Mouse (Mus musculus): ENCODE results near the gene Dnm1.

The Dnm1 gene

DNA sequence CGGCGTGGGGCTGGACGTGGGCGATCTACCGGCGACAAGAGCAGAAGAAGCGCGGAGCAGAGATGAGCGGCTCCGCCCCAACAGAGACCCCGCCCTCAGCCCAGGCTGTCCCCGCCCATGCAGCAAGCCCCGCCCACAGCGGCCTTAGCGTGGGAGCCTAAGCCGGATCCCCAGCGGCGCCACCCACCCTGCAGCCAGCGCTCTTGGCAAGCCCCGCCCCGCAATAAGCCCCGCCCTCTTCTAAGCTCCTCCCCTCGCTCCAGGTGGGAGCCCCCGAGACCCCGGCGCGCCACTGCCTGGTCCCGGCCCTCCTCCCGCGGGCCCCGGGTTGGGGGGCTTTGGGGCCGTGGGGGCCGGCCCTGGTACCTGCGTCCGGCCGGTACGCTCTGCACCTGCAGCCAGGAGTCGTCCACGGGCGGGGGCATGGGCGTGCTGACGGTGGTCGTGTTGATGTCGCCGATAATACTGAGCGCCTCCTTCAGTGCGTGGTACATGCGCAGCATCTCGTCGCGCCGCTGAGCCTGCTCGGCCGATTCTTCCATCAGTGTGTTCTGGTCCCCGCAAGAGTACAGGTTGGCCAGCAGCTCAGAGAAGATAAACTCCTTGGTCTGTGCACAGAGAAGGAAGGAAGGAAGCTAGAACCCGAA, 40.7 kb downstream of the Dnm1 start:
- TF ChIP-seq GATA4 (IDR thresholded peaks at IDR 0.05; ENCODE audit: insufficient replicate concordance, low read length): no peak

- TF ChIP-seq GATA4 (IDR thresholded peaks at IDR 0.05; ENCODE audit: insufficient replicate concordance, low read length): no peak
Measured at GRCm38 (mm10) chr2:32311443-32312317, 41.5 kb downstream of the Dnm1 start.

- TF ChIP-seq GATA4 (IDR thresholded peaks at IDR 0.05; ENCODE audit: insufficient replicate concordance, low read length): no peak
Measured at GRCm38 (mm10) chr2:32310096-32310845, 42.9 kb downstream of the Dnm1 start.

DNA sequence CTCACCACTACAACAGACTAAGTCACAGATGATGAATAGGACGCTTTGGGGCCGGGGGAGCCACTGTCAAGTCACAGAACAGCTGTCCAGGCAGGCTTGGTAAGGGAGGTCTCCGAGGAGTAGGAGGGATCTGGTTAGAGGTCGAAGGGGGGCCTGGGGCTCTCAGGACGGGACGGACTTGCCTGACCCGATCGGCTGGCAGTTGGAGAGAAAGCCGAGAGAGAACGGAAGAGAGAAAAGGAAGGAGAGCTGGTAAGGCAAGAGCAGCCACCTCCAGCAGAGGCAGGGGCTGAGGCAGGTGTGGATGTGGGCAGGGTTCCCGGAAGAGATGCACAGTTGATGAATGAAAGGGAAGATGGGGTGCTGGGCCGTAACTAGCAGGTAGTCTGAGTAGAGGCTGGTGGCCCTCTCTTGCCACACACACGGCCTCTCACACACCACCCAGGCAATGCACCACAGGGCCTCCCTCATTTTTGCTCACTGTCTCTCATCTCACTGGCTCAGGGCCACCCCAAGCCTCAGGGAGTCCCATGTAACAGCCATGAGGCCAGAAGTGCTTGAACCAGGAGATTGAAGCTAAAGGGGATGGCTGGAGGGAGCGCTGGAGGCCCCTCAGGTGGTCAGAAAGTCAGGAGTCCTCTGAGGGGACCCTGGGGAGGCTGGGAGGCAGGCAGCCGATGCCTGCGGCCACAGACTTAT, 44.1 kb downstream of the Dnm1 start:
- no peak for TF ChIP-seq GATA4 (IDR thresholded peaks at IDR 0.05; ENCODE audit: insufficient replicate concordance, low read length)

GRCm38 (mm10) chr2:32307941-32308760, 45.0 kb downstream of the Dnm1 start:
- TF ChIP-seq GATA4 (IDR thresholded peaks at IDR 0.05; ENCODE audit: insufficient replicate concordance, low read length): no peak

- TF ChIP-seq GATA4 (IDR thresholded peaks at IDR 0.05; ENCODE audit: insufficient replicate concordance, low read length): no peak
Measured at GRCm38 (mm10) chr2:32307247-32307798, 45.8 kb downstream of the Dnm1 start.

GRCm38 (mm10) chr2:32306176-32306575, 47.0 kb downstream of the Dnm1 start:
- no peak for TF ChIP-seq GATA4 (IDR thresholded peaks at IDR 0.05; ENCODE audit: insufficient replicate concordance, low read length)

DNA sequence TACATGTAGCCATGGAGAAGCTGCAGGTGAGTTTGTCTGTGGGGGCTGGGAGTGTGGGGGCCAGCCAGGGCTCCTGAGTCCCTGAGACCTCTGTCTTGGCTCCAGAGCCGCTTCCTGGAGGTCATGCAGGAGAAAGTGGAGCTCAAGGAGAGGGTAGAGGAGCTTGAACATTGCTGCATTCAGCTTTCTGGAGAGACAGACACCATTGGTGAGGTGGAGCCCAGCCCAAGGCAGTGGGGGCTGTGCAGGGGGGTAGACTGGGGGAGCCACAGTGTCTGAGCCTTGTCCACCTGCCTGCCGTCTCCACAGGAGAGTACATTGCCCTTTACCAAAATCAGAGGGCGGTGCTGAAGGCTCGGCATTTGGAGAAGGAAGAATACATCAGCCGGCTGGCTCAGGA, 47.5 kb downstream of the Dnm1 start:
- TF ChIP-seq GATA4 (IDR thresholded peaks at IDR 0.05; ENCODE audit: insufficient replicate concordance, low read length): no peak

DNA sequence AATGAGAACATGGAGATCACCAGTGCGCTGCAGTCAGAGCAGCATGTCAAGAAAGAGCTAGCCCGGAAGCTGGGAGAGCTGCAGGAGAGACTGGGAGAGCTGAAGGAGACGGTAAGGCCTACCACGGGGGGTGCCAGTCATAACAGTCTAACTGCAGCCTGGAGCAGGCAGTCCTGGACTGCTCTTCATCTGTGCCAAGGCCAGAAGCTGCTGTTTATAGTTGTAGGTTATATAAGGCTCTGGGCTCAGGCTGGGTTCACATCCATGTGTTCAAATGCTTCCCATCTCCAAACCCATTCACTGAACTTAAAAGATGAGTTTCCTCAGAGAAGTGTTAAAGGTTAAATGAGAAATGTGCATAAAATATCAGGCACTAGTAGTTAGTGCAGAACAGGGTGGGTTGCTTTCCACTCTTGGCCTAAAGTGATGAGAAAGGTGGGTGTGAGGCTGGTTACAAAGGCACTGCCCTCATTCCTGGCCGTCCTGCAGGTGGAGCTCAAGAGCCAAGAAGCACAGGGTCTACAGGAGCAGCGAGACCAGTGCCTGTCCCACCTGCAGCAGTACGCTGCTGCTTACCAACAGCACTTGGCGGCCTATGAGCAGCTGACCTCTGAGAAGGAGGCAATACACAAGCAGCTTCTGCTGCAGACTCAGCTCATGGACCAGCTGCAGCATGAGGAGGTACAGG, 48.8 kb downstream of the Dnm1 start:
- no peak for TF ChIP-seq GATA4 (IDR thresholded peaks at IDR 0.05; ENCODE audit: insufficient replicate concordance, low read length)

GRCm38 (mm10) chr2:32302952-32303351, 50.2 kb downstream of the Dnm1 start:
- TF ChIP-seq GATA4 (IDR thresholded peaks at IDR 0.05; ENCODE audit: insufficient replicate concordance, low read length): no peak

DNA sequence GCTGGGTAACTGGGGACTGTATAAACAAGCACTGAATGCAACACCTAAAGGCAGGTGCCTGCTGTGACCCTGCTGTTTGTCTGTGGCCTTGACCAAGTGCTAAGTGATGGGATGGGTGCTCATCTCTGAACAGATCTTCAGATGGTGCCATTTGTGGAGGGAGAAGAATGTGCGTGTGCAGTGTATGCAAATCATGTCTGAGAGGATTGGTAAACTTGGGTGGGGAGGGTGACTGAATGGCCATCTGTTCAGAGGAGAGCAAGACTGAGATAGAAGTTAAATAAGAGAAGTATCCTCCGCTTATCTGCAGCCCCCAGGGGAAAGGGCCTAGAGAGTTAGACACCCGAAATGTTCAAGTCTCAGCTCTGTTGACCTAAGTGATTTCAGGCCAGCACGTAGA, 53.7 kb downstream of the Dnm1 start:
- no peak for TF ChIP-seq GATA4 (IDR thresholded peaks at IDR 0.05; ENCODE audit: insufficient replicate concordance, low read length)

- no peak for TF ChIP-seq GATA4 (IDR thresholded peaks at IDR 0.05; ENCODE audit: insufficient replicate concordance, low read length)
Measured at GRCm38 (mm10) chr2:32295285-32295684, 57.9 kb downstream of the Dnm1 start.

- no peak for TF ChIP-seq GATA4 (IDR thresholded peaks at IDR 0.05; ENCODE audit: insufficient replicate concordance, low read length)
Measured at GRCm38 (mm10) chr2:32294348-32294747, 58.8 kb downstream of the Dnm1 start.

Data from liver, adult (tissue).